Mouse (Mus musculus): ENCODE measurements around the gene Ptpn7. TPM values are rescaled to one million over a fixed set of nuclear protein-coding genes. Genes with fewer than 3 reads are reported as not detected.
"Not testable (repeated sequence)": the region's sequence is repeated elsewhere in the genome, so short reads cannot be mapped to it uniquely, and the experiment has no call there.

Ptpn7 gene
- total RNA-seq (2017) = 78.6 and 80.0 TPM in 2 replicates

DNA sequence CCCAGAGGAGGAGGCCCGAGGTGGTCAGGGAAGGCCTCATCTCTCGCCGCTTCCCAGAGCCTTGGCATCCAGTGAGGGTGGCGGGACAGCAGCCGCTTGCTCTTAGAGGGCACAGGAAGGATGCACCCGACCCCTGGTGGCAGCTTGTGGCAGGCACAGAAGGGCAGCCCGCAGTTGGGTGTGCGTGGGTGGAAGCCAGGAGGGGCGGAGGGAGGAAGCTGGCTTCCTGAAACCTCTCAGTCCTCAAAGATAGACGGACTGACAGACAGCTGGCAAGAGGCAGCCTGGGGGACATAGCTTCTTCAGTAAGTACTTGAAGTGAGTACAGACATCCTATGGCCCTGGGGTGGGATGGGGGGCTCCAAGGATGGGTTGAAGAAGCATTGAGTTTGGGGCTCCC is at the start of gene Ptpn7:
TSS of gene Ptpn7 (plus strand) at position 228 of the 400 bp plus-strand sequence.
- ATAC-seq (replicated peaks in 1 of 2; ENCODE audit: insufficient read depth in 1 of 2, low FRiP score in 2 of 2, low TSS enrichment in 1 of 2, low read depth in 1 of 2, poor library complexity in 2 of 2, severe bottlenecking in 2 of 2) = peak; percentile 63 to 70

DNA sequence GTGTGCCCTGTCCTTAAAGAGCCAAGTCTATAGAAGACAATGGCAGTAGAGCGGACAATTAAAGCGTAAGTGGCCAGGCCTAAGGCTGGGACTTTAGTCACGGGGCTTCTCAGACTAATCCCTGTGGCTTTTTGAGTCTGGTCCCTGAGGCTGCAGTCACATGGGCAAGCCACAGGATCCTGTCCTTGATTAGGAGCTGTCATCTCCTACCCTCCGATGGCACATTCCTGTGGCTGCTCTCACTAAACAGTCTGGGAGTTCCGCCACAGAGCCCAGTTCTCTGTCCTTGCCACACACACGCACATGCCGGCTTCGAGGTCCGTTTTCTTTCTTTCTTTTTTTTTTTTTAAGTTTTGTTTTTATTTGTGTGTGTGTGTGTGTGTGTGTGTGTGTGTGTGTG is 49.0 kb upstream of the Ptpn7 start:
- ATAC-seq (replicated peaks in 1 of 2; ENCODE audit: insufficient read depth in 1 of 2, low FRiP score in 2 of 2, low TSS enrichment in 1 of 2, low read depth in 1 of 2, poor library complexity in 2 of 2, severe bottlenecking in 2 of 2) = no peak

DNA sequence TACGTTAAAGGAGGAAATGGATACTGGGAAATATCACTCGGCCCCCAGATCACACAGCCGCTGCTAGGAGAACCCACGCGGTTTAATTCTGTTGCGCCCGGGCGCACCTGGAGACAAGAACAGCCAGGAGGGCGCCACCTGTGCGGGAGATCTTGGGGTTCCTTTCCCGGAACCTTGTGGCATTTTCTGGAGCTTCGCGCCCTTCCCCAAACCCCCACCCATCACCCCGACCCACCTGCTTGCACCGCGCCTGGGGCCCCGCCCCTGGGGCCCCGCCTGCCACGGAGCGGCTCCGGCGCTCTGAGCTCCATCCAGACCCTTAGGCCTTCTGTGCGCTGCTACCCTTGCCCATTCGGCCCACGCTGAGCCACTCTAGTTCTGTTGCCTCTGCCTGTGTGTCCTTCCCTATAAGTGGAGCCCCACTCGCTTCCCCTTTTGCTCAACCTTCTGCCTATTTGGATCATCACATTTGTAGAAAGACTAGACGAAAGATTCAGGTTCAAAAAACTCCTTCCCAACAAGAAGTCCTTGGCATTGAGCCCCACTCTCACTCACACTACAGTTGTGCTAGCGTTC is 47.1 kb upstream of the Ptpn7 start:
- peak; percentile 24 to 49; a peak in 3 of 4 replicates for ATAC-seq (replicated peaks in 1 of 2; ENCODE audit: insufficient read depth in 1 of 2, low FRiP score in 2 of 2, low TSS enrichment in 1 of 2, low read depth in 1 of 2, poor library complexity in 2 of 2, severe bottlenecking in 2 of 2)

DNA sequence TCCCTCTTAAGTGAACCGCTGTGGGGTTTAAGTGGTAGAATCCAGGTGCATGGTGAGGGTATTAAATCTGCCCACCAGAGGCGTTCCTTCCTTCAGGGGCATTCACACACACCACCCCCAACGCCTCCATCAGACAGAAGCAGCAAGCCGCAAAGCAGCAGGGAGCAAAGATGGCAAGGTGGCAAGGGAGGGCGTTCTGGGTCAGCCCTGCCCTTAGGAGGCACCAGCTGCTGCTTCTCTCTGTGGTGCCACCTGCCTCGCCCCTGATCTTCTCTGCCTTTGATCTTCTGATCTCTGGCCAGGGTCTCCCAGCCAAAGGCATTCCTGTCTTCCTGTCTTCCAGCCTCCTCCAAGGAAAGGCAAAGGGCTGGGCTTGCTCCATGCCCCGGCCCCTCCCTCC is 46.5 kb upstream of the Ptpn7 start:
- ATAC-seq (replicated peaks in 1 of 2; ENCODE audit: insufficient read depth in 1 of 2, low FRiP score in 2 of 2, low TSS enrichment in 1 of 2, low read depth in 1 of 2, poor library complexity in 2 of 2, severe bottlenecking in 2 of 2) = no peak

DNA sequence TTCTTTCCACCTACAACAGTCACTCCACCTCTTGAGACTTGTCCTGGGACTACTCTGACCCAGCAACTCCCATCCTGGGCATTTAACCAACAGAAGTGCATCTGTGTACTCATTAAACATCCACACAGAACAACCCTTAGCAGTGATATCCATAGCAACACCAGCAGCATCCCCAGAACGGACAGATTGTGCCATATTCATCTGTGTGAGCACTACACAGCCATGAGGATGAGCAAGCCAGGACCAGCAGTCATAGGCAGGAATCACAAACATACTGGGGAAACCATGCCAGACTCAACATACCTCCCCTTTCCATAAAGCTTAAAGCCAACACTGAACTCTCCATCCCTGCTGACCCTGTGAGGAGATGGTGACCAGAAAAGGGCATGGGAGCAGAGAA is 45.1 kb upstream of the Ptpn7 start:
- no peak for ATAC-seq (replicated peaks in 1 of 2; ENCODE audit: insufficient read depth in 1 of 2, low FRiP score in 2 of 2, low TSS enrichment in 1 of 2, low read depth in 1 of 2, poor library complexity in 2 of 2, severe bottlenecking in 2 of 2)

DNA sequence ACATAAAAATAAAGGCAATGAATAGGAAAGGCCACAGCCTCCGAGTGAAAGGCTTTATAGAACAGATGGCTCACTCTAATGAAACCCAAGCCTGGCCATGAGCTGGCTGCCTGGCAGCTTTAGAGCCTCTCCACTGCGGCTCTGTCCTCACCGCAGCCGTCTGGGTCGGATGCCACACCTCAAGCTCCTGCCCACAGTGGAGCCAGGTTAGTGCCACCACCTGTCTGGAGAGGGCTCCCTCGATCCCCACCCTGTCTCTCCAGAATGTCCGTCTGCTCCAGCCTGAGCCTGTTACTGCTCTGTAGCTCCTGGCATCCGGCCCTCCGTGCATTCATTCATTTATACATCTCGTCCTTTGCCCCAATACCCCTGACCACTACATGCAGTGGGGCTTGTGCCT is 42.9 kb upstream of the Ptpn7 start:
- ATAC-seq (replicated peaks in 1 of 2; ENCODE audit: insufficient read depth in 1 of 2, low FRiP score in 2 of 2, low TSS enrichment in 1 of 2, low read depth in 1 of 2, poor library complexity in 2 of 2, severe bottlenecking in 2 of 2) = no peak

DNA sequence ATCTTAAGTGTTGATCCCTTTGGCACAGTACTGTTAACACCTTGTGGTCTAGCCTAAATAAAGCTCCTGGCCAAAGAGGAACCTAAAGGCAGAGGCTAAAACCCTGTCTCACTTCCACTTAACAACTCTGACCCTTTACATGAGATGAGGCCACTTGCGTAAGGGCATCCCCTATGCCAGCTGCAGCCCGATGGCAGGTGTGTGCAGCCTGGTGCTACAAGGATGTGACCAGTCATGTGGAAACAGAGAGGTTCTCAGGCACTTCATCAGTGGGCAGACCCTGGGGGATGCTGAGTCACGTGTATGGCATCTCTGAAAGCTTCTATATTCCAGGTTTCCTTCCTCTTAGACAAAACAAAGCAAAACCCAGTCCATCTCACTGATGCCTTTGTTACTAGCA is 41.6 kb upstream of the Ptpn7 start:
- ATAC-seq (replicated peaks in 1 of 2; ENCODE audit: insufficient read depth in 1 of 2, low FRiP score in 2 of 2, low TSS enrichment in 1 of 2, low read depth in 1 of 2, poor library complexity in 2 of 2, severe bottlenecking in 2 of 2) = peak; percentile 29 to 39; a peak in 2 of 4 replicates

DNA sequence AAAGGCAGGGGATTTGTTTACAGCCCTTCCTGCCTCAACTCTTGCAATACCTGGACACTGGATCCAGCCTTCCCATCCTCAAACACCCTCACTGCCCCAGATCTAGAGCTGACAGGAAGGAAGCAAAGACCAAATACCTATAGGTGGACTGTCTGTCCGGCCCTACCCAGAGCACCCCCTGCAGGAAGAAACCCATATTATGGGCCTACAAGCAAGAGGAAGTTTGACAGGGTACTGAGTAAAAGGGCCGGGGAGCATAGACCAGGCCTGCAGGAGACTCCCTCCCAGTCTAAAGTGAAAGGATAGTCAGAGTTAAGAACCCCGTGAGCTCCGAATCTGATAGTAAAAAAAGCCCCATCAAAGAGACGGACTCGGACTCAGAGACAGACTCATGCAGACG is 37.8 kb upstream of the Ptpn7 start:
- peak in 1 of 2 experiments; percentile 39; a peak in 1 of 4 replicates for ATAC-seq (replicated peaks in 1 of 2; ENCODE audit: insufficient read depth in 1 of 2, low FRiP score in 2 of 2, low TSS enrichment in 1 of 2, low read depth in 1 of 2, poor library complexity in 2 of 2, severe bottlenecking in 2 of 2)

DNA sequence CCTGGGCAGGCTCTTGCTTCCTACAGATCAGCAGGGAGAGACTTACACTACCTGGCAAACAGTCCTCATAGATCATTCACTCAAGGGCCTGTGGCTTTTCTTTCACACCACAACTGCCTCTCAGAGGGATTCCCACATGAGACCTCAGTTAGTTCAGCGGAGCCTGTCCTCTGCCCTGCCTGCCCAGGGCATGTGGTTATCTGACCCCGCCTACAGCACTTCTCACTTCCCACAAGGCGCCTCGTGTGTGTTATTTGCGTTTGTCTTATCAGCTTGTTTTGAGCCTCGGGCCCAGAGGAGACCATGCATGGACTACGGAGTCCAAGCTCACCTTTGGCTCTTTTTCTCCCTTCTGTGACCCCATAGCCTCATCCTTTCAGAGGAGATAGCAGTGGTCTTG is 37.3 kb upstream of the Ptpn7 start:
- peak; percentile 68 to 69 for ATAC-seq (replicated peaks in 1 of 2; ENCODE audit: insufficient read depth in 1 of 2, low FRiP score in 2 of 2, low TSS enrichment in 1 of 2, low read depth in 1 of 2, poor library complexity in 2 of 2, severe bottlenecking in 2 of 2)

DNA sequence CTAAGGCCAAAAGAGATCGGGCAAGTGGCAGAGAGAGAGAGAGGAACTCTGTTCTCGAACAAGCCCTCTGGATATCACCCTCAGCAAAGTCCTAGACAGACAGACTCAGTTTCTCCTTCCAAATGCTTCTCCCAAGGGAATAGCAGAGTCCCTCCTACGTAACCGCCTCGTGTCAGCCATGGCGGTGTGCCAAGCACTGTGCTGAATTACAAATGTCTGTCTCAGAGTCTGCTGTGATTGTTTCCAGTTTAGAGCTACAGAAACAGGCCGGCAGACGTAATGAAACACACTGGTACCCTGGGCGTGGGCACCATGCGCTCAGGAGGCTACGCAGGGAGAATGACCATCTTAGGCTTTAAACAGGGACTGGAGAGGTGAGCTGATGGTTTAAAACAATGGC is 36.2 kb upstream of the Ptpn7 start:
- ATAC-seq (replicated peaks in 1 of 2; ENCODE audit: insufficient read depth in 1 of 2, low FRiP score in 2 of 2, low TSS enrichment in 1 of 2, low read depth in 1 of 2, poor library complexity in 2 of 2, severe bottlenecking in 2 of 2) = no peak

DNA sequence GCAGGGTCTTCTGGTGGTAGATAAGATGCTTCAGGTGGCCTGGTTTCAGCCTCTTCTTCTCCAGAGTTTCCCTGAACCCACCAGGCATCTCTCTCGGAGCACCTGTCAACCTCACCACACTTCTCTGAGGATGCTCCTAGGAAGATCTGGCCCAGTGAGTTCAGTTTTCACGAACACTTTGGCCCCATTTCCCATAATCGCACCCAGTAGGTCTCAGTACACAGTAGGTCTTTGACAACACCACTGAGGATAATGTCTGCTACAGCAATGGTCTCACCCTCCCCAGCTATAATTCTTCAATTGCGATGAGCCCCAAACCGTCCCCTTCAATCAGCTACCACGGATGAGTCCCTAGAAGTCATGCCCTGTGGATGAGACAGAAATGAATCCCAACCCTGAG is 35.1 kb upstream of the Ptpn7 start:
- ATAC-seq (replicated peaks in 1 of 2; ENCODE audit: insufficient read depth in 1 of 2, low FRiP score in 2 of 2, low TSS enrichment in 1 of 2, low read depth in 1 of 2, poor library complexity in 2 of 2, severe bottlenecking in 2 of 2) = no peak

DNA sequence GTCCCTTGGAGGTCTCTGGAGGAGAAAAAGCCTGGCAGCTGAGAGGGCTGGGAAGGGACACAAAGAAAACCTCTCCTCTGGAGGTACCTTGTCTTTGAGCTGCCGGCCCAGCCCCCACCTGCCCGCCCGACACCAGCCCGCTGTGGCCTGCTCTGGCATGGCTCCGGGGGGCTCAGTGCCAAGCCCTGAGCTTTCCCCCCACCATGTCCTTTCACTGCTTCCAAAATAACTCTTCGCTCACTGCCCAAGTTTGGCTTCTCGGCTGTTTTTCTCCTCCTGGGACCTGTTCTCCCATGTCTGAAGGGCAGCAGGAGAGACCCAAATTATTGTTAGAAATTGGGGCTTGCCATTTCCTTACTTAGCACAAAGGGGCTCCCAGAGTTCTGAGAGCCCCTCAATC is 34.1 kb upstream of the Ptpn7 start:
- ATAC-seq (replicated peaks in 1 of 2; ENCODE audit: insufficient read depth in 1 of 2, low FRiP score in 2 of 2, low TSS enrichment in 1 of 2, low read depth in 1 of 2, poor library complexity in 2 of 2, severe bottlenecking in 2 of 2) = no peak

DNA sequence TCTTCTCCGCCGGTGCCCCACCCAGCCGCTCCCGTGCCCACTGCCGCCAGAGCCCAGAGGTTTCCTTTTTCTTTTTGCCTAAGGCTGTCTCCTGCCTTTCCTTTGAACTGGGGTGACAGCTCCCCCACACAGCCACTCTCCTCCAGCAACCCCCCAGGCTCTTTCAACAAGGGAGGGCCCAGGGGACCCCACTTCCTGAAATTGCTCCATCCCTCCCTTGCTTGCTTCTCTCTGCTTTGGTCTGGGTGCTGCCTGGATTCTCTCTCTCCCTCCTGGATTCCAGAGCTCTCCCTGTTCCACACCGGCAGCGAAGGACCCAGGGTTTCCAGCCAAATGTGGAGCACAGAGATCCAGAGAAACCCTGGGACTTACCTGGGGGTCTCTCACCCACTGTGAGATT is 32.1 kb upstream of the Ptpn7 start:
- ATAC-seq (replicated peaks in 1 of 2; ENCODE audit: insufficient read depth in 1 of 2, low FRiP score in 2 of 2, low TSS enrichment in 1 of 2, low read depth in 1 of 2, poor library complexity in 2 of 2, severe bottlenecking in 2 of 2) = 0 out of 4 replicates have a peak, but pooled peaks of 1 of the 2 experiments have one; percentile 3

DNA sequence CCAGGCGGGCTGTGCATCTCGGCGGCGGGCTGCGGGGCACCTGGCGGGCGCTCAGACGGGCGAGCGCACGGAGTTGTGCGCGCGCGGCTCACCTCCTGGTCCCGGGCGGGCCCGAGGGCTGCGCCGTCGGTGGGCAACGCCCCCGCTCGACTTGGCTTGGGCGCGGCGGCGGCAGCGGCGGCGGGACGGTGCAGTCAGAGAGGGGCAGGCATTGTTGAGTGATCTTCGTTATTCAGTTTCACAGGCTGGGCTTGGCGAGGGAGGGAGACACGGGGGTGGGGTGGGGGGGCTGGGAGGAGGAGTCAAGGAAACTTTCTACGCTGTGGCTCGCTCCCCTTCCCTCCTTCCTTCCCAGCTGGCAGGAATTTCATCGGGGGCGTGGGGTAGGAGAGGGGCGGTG is 27.4 kb upstream of the Ptpn7 start, which contains the start of gene Lgr6:
TSS of gene Lgr6 (minus strand) at position 153 of the 400 bp plus-strand sequence.
- no peak for ATAC-seq (replicated peaks in 1 of 2; ENCODE audit: insufficient read depth in 1 of 2, low FRiP score in 2 of 2, low TSS enrichment in 1 of 2, low read depth in 1 of 2, poor library complexity in 2 of 2, severe bottlenecking in 2 of 2)

DNA sequence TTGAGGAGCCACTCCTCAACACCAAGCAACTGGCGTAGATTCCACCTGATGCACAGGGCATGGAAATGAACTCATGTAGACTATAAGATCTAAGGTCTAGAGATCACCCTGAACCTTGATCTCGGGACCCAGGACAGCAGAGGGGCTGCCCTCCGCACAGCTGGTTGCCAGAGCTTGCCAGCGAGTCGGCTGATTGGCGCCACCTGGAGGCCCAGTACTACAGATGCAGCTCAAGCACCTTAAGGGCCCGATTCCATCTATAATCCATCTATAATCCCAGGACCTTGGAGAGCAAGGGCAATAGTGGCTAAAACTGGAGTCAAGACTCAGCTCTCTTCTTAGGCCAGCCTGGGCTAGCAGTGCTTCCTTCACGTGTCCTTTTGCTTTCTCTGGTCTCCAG is 26.5 kb upstream of the Ptpn7 start:
- peak; percentile 54 to 62; a peak in 3 of 4 replicates for ATAC-seq (replicated peaks in 1 of 2; ENCODE audit: insufficient read depth in 1 of 2, low FRiP score in 2 of 2, low TSS enrichment in 1 of 2, low read depth in 1 of 2, poor library complexity in 2 of 2, severe bottlenecking in 2 of 2)

DNA sequence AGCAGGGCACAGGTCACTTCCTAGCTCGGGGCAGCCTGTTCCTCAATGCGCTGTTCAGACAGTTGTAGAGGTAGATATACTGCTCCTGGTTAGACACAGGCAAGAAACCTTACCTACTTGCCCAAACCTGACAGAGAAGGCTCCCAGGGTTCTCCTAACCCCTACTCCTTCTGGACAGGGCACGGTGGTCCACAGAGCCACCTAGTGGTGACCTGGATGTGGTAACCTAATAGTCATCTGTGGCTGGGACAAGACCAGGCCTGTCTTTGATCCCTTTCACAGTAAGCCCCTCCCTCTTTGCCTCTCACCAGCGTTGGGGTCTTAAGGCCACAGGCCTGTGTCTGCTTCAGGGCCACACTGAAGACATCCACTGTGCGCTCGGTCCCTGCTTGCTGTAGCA is 23.9 kb upstream of the Ptpn7 start:
- ATAC-seq (replicated peaks in 1 of 2; ENCODE audit: insufficient read depth in 1 of 2, low FRiP score in 2 of 2, low TSS enrichment in 1 of 2, low read depth in 1 of 2, poor library complexity in 2 of 2, severe bottlenecking in 2 of 2) = peak in 1 of 2 experiments; percentile 24; a peak in 1 of 4 replicates

DNA sequence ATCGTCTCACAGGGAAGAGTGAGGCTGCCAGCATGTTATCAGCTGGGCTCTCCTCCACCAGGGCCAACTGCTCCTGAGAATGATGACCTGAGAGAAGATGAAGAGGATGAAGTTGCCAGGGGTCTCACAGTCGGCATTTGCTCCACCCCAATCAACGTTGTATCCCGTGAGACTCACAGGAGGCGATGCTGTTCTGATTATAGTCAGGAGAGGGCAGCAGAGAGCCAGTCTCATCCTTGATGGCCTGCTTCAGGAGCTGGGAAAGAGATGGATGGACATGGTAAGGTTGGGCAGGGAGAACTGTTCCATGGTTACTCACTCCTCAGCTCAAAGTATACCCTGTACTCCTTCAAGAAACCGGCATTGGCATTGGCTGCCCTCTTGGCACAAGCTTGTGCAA is 22.4 kb upstream of the Ptpn7 start:
- ATAC-seq (replicated peaks in 1 of 2; ENCODE audit: insufficient read depth in 1 of 2, low FRiP score in 2 of 2, low TSS enrichment in 1 of 2, low read depth in 1 of 2, poor library complexity in 2 of 2, severe bottlenecking in 2 of 2) = 0 out of 4 replicates have a peak, but pooled peaks of 1 of the 2 experiments have one; percentile 19

DNA sequence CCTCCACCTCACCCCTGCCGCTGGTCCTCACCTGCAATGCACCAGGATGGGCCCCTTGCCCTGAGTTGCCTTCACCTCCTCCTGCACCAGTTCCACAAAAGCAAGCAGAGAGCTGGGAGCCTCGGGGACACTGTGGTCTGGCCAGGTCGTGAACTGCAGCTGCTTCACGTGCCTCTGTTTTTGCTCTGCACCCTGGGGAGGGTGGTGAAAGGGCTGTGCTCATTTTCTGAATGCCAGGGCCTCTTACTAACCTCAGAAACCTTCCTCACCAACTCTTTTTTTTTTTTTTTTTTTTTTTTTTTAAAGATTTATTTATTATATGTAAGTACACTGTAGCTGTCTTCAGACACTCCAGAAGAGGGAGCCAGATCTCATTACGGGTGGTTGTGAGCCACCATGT is 21.2 kb upstream of the Ptpn7 start:
- not testable (repeated sequence) for ATAC-seq (replicated peaks in 1 of 2; ENCODE audit: insufficient read depth in 1 of 2, low FRiP score in 2 of 2, low TSS enrichment in 1 of 2, low read depth in 1 of 2, poor library complexity in 2 of 2, severe bottlenecking in 2 of 2)

DNA sequence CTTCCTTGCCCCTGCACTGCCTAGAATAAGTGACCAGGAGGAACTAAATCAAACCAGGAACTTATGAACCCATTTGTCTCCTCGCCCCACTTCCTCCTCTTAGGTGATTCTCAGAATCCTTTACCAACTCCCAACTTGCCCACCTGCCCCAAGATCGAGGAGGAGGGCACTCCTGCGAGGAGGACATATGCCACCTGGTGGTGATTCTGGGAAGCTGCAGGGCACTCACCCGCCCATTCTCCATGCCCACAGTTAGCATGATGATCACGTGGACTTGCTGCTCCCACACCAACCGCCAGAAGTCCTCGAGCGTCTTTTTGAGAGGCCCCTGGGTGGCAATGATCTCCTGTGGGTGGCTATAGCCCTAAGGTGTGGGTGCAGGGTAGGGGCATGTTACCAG is 19.8 kb upstream of the Ptpn7 start:
- peak; percentile 68 to 80 for ATAC-seq (replicated peaks in 1 of 2; ENCODE audit: insufficient read depth in 1 of 2, low FRiP score in 2 of 2, low TSS enrichment in 1 of 2, low read depth in 1 of 2, poor library complexity in 2 of 2, severe bottlenecking in 2 of 2)
